Mouse (Mus musculus) lung, adult 18-20 months (tissue): Measurements from ENCODE around the gene Gm12216.

Experiments used
- DNase-seq, 2 experiments: peaks; one replicate each; pipeline ENCODE4 v3.0.0; 2022; ENCODE audit warnings: mixed read lengths in 2 of 2

The Gm12216 gene

GRCm38 (mm10) chr11:53736771-53737572 lies 122.1 kb downstream of the Gm12216 start:
- peak; percentile 76 to 80 for DNase-seq

- DNase-seq: peak; percentile 65 to 69
Observed at GRCm38 (mm10) chr11:53735682-53736245, 123.3 kb downstream of the Gm12216 start.

DNA sequence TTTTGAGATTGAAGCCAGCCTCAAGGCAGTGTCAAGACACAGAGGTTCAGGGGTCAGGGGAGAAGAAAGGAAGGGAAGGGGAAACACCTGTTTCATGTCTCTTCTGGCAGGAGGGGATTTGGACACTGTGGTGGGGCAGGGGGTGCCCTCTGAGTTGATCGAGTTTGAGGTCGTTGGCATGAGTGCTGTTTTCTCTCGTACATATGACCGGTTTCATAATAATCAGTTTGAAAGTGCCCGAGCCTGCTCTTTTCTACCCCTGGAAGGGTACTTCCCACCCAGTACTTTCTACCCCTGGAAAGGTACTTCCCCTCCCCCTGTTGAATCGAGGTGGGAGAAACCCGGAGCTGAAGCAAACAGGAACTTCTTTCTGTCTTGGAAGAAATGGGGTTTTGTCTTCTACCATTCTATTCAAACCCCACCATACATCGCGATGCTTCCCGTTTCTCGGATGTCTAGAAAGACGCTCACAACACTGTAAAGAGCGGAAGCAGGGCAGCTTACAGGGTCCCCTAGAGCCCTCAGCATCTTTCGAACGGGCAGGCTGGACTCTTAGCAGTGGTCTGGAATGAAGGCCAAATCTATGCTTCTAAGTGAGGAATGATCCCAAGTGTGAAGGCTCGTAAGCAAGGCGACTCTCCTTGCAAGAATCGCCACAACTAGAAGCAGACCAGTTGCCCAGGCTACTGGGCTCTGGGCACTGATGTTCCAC lies 123.9 kb downstream of the Gm12216 start:
- DNase-seq: no peak

- DNase-seq: no peak
Observed at GRCm38 (mm10) chr11:53734431-53734830, 124.6 kb downstream of the Gm12216 start.

- no peak for DNase-seq
Observed at GRCm38 (mm10) chr11:53733824-53734223, 125.2 kb downstream of the Gm12216 start.
